ENCODE assay signal across 9 mouse cellular contexts in the genomic region with DNA sequence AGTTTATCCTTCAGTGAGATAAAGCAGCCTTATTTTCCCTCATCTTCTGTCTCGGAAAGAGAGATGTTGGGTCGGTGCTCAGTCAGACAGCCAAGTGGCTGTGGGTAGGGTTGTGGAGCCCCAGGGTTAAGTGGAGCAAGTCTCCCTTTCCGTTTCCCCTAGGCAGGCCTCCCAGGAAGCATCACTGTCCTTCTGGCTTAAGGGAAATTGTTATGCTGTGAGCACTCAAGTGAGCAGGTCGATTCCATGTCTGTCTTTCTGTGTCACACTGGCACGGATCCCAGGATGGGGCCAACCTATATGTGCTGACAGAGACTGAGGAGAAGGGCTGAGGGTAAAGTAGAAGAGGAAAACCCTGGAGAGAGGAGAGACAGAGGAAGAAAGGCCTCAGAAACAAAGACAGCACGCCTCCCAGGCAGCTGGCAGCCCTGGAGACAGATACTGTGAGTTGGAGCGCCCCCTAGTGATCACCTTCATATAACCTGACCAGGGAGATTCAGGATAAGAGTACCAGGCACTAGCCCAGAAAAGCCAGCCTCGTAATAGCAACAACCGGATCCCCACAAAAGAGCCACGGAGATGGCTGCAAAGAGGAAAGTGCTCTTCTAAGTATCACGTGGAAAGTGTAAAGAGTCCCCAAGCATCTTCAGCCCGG. TPM values are rescaled to one million over a fixed set of nuclear protein-coding genes. Genes with fewer than 3 reads are reported as not detected.
DNase-seq lines count a peak whose midpoint lies in the region; ATAC-seq and TF ChIP-seq lines count a peak whose summit lies in the region.
"Had no signal": no experiment of that assay in that cellular context is flagged by ENCODE, and none has a peak within 500 bp of the region (broad histone marks: within the 10 kb centered on the region; RNA-seq: fewer than 3 reads in every experiment).

No protein-coding gene starts in this region.

- no peak overlapping the region for H3K4me3 ChIP-seq in E14TG2a.4 (replicated peaks; ENCODE audit: low read length)
- H3K4me3 ChIP-seq in forebrain, embryonic 12.5 days (replicated peaks) = no peak overlapping the region
- no peak overlapping the region for H3K4me3 ChIP-seq in heart, embryonic 16.5 days (ENCODE audit: low read length)
- H3K4me3 ChIP-seq in liver, embryonic 14.5 days (ENCODE audit: insufficient read depth in 1 of 2, low read depth in 2 of 2, low read length in 2 of 2) = no peak overlapping the region
- H3K4me3 ChIP-seq in neural tube, embryonic 13.5 days = no peak overlapping the region

- H3K36me3 ChIP-seq in E14TG2a.4 (ENCODE audit: insufficient read depth, low read length) = no peaks in the 10 kb centered on the region
- H3K36me3 ChIP-seq in forebrain, embryonic 12.5 days (replicated peaks) = no peaks in the 10 kb centered on the region
- no peaks in the 10 kb centered on the region for H3K36me3 ChIP-seq in heart, embryonic 16.5 days (ENCODE audit: control insufficient read depth, insufficient read depth)
- no peaks in the 10 kb centered on the region for H3K36me3 ChIP-seq in liver, embryonic 14.5 days (replicated peaks; ENCODE audit: control insufficient read depth, insufficient read depth, low read depth)
- no peaks in the 10 kb centered on the region for H3K36me3 ChIP-seq in neural tube, embryonic 13.5 days

- H3K9ac ChIP-seq in forebrain, embryonic 12.5 days = no peak overlapping the region; the same call in 1 of the 2 replicates
- peak overlapping the region; percentile 16 for H3K9ac ChIP-seq in heart, embryonic 16.5 days (ENCODE audit: low read length)
- H3K9ac ChIP-seq in liver, embryonic 14.5 days (replicated peaks) = no peak overlapping the region
- H3K9ac ChIP-seq in neural tube, embryonic 13.5 days = peak overlapping the region; percentile 46; the same call in 1 of the 2 replicates

- TF ChIP-seq EP300 in liver, embryonic 14.5 days (IDR thresholded peaks at IDR 0.05; ENCODE audit: low read depth) = no peak

- H3K27me3 ChIP-seq in E14TG2a.4 (ENCODE audit: insufficient read depth, low read length) = no peaks in the 10 kb centered on the region
- no peaks in the 10 kb centered on the region for H3K27me3 ChIP-seq in forebrain, embryonic 12.5 days
- no peaks in the 10 kb centered on the region for H3K27me3 ChIP-seq in heart, embryonic 16.5 days (ENCODE audit: control insufficient read depth, insufficient read depth, low read length)
- H3K27me3 ChIP-seq in liver, embryonic 14.5 days (ENCODE audit: control insufficient read depth, insufficient read depth, low read length) = no peaks in the 10 kb centered on the region
- no peaks in the 10 kb centered on the region for H3K27me3 ChIP-seq in neural tube, embryonic 13.5 days

- H3K9me3 ChIP-seq in E14TG2a.4 (ENCODE audit: low read length) = peaks cover 6% of the 10 kb centered on the region; the same call in 1 of the 2 replicates
- no peaks in the 10 kb centered on the region for H3K9me3 ChIP-seq in forebrain, embryonic 12.5 days
- H3K9me3 ChIP-seq in heart, embryonic 16.5 days (replicated peaks; ENCODE audit: control insufficient read depth, low read length) = no peaks in the 10 kb centered on the region
- H3K9me3 ChIP-seq in liver, embryonic 14.5 days (ENCODE audit: control insufficient read depth, low read length) = no peaks in the 10 kb centered on the region
- H3K9me3 ChIP-seq in neural tube, embryonic 13.5 days = no peaks in the 10 kb centered on the region

- 24% methylated on average over 12 of the region's 12 CpGs for WGBS in forebrain, embryonic 12.5 days
- 18% methylated on average over 12 of the region's 12 CpGs for WGBS in heart, embryonic 16.5 days
- 28% methylated on average over 12 of the region's 12 CpGs for WGBS in liver, embryonic 14.5 days (ENCODE audit: insufficient replicate concordance)
- WGBS in neural tube, embryonic 13.5 days = 26% methylated on average over 12 of the region's 12 CpGs

- DNase-seq in c-Kit-positive CD71-positive TER-119-positive erythroid progenitor cells, embryonic 14.5 days (ENCODE audit: low spot score) = peak; percentile 62
- DNase-seq in kidney, postnatal 25 days = peak; percentile 82 to 95
- peak; percentile 28 to 49 (median 44) for DNase-seq in liver, embryonic 14.5 days (ENCODE audit: low read depth in 3 of 3, low spot score in 3 of 3)
- peak; percentile 45 for DNase-seq in telencephalon, adult 2 months (ENCODE audit: low read depth, low spot score)

- peak; percentile 89 for ATAC-seq in forebrain, embryonic 12.5 days (ENCODE audit: low FRiP score)
- peak; percentile 76 for ATAC-seq in heart, embryonic 16.5 days (replicated peaks; ENCODE audit: extremely low read depth, insufficient read depth, low FRiP score)
- ATAC-seq in liver, embryonic 14.5 days (ENCODE audit: insufficient read depth) = peak; percentile 47; the same call in 1 of the 2 replicates
- ATAC-seq in neural tube, embryonic 13.5 days (ENCODE audit: low read depth) = peak; percentile 73

- H3K4me1 ChIP-seq in E14TG2a.4 (replicated peaks; ENCODE audit: low read depth, low read length) = peaks cover 53% of the 10 kb centered on the region
- peaks cover 17% of the 10 kb centered on the region for H3K4me1 ChIP-seq in forebrain, embryonic 12.5 days
- peaks cover 11% of the 10 kb centered on the region for H3K4me1 ChIP-seq in heart, embryonic 16.5 days (ENCODE audit: control insufficient read depth, insufficient read depth, low read length)
- H3K4me1 ChIP-seq in liver, embryonic 14.5 days (replicated peaks; ENCODE audit: control insufficient read depth in 2 of 2, insufficient read depth in 2 of 2, low read length in 1 of 2) = peaks cover 0 to 8% of the 10 kb centered on the region in 2 experiments; a peak in 2 of 4 replicates
- H3K4me1 ChIP-seq in neural tube, embryonic 13.5 days (replicated peaks) = peaks cover 32% of the 10 kb centered on the region

- H3K27ac ChIP-seq in forebrain, embryonic 12.5 days = peak overlapping the region; percentile 65; the same call in 1 of the 2 replicates
- H3K27ac ChIP-seq in heart, embryonic 16.5 days (ENCODE audit: low read length) = peak overlapping the region; percentile 30
- no peak overlapping the region for H3K27ac ChIP-seq in liver, embryonic 14.5 days
- H3K27ac ChIP-seq in neural tube, embryonic 13.5 days (replicated peaks) = peak overlapping the region; percentile 86

- no peak overlapping the region for H3K4me2 ChIP-seq in forebrain, embryonic 12.5 days
- H3K4me2 ChIP-seq in heart, embryonic 16.5 days (ENCODE audit: low read depth, low read length) = no peak overlapping the region
- H3K4me2 ChIP-seq in liver, embryonic 14.5 days (ENCODE audit: low read depth) = no peak overlapping the region
- no peak overlapping the region for H3K4me2 ChIP-seq in neural tube, embryonic 13.5 days

- TF ChIP-seq CTCF in E14TG2a.4 (conservative IDR thresholded peaks at IDR 0.05; ENCODE audit: low read length) = peak; percentile 68
- peak; percentile 83 for TF ChIP-seq CTCF in liver, embryonic 14.5 days (IDR thresholded peaks at IDR 0.05; ENCODE audit: low read depth)

RNA-seq across cellular contexts. Expression of a gene that starts 11.6 kb away (rescaled TPM):
- not detected in 2 replicates for polyA plus RNA-seq in forebrain, embryonic 12.5 days (2016; fragmentation: Nextera tagmentation; extraction: Ambion mirVana)
- polyA plus RNA-seq in heart, embryonic 16.5 days (2015; fragmentation: Nextera tagmentation; extraction: Ambion mirVana) = 18.3 TPM in 1 of 2 replicates, not detected in the other
- polyA plus RNA-seq in liver, embryonic 14.5 days (2012; rRNA removed) = not detected in 2 replicates
- polyA plus RNA-seq in liver, embryonic 14.5 days (2014; fragmentation: Nextera tagmentation; extraction: Ambion mirVana) = not detected in 2 replicates
- polyA plus RNA-seq in neural tube, embryonic 13.5 days (2015; fragmentation: Nextera tagmentation; extraction: Ambion mirVana) = not detected in 2 replicates
- polyA plus RNA-seq: gonadal fat pad, adult 2 months had no signal

RNA-seq across cellular contexts. Expression of a gene that starts 26.1 kb away (rescaled TPM):
- polyA plus RNA-seq in forebrain, embryonic 12.5 days (2016; fragmentation: Nextera tagmentation; extraction: Ambion mirVana) = 5.8 and 6.1 TPM in 2 replicates
- polyA plus RNA-seq in heart, embryonic 16.5 days (2015; fragmentation: Nextera tagmentation; extraction: Ambion mirVana) = 4.5 and 5.5 TPM in 2 replicates
- polyA plus RNA-seq in liver, embryonic 14.5 days (2012; rRNA removed) = 0.11 and 0.12 TPM in 2 replicates
- polyA plus RNA-seq in liver, embryonic 14.5 days (2014; fragmentation: Nextera tagmentation; extraction: Ambion mirVana) = 0.17 and 0.29 TPM in 2 replicates
- 7.1 and 7.3 TPM in 2 replicates for polyA plus RNA-seq in neural tube, embryonic 13.5 days (2015; fragmentation: Nextera tagmentation; extraction: Ambion mirVana)

Comparison
In these comparisons a context has a peak if more than half of its experiments do, and no peak if none do; other contexts are left out.
1. H3K9ac ChIP-seq: peak in heart, embryonic 16.5 days (single experiment) and neural tube, embryonic 13.5 days (single experiment); none in forebrain, embryonic 12.5 days (single experiment) and liver, embryonic 14.5 days (single experiment).
2. Peak in every context shown above with its lines, with median percentiles within 50 percentile points of each other: DNase-seq and ATAC-seq.